Mouse (Mus musculus) mature B cell (primary cell): ENCODE measurements around the gene Gm5129.
"Not testable (repeated sequence)": the region's sequence is repeated elsewhere in the genome, so short reads cannot be mapped to it uniquely, and the experiment has no call there.

ENCODE experiments used
- in situ Hi-C: fragments of 300-500 bp; cut with MboI; formaldehyde crosslinking; loops from 2 replicates; pipeline ENCODE4 v1.14.3; 2019

Gm5129 gene

DNA sequence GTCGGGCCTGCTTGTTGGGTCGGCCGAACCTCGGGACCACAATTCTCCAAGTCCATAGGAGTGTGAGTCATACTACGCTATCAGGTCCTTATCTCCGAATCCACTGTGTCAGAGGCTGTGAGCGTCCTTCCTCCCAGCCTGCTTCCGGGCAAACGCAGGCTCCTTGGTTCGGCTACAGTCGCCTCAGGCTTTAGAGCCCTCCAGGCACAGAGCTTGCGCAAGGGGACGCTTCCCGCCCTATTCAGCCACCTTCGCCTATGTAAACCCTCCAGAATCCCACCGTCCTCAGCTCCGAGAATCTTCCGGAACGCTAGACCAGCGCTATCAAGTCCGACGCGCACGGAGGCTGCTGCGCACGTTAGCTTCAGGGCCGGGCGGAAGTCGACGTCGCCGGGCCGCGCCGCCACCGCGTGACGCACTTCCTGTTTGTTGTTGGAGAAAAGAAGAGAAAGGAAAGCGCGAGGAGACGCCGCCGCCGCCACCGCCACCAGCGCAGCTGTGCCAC lies at the start of gene Gm5129, which contains the start of gene Dnajb6:
TSS of gene Gm5129 (minus strand) at position 380 of the 505 bp plus-strand sequence.
TSS of gene Dnajb6 (plus strand) at position 132 of the 505 bp plus-strand sequence.
- in situ Hi-C loops: no loop called here

GRCm38 (mm10) chr5:29784906-29785305 lies 49.2 kb upstream of the Gm5129 start:
- in situ Hi-C loops: not testable (repeated sequence)

DNA sequence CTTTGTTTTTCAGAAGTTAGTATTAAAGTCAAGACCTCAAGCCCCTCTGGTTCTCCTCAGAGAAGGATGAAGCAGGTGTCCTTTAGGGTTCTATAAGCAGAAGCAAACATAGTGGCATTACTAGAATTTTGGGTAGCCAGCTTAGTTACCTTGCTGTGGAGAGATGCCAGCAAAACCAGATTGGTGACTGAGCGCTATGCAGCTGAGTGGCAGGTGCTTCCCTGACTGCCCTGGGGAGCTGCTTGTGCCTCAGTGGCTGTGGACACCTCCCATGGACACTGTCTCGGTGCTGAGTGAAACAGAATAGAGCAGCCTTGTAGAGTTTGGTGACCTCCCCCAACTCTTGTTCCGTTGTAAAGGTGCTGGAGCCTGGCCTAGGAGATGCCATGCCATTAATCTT lies 46.5 kb upstream of the Gm5129 start:
- in situ Hi-C loops: no loop called here

DNA sequence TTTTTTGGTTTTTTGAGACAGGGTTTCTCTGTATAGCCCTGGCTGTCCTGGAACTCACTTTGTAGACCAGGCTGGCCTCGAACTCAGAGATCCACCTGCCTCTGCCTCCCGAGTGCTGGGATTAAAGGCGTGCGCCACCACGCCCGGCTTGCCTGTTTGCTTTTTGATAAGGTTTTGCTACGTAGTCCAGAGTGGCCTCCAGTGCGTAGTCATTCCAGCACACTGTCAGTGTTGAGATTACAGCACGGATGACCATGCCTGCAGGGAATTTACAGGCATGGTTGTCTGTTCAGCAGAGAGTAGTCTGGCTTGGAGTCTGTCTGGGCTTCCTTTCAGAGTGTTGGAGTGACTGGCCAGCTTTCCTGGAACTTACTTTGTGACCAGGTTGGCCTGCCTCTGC lies 44.0 kb upstream of the Gm5129 start:
- in situ Hi-C loops: not testable (repeated sequence)

GRCm38 (mm10) chr5:29778029-29778428 lies 42.3 kb upstream of the Gm5129 start:
- in situ Hi-C loops: no loop called here

- in situ Hi-C loops: no loop called here
Measured at GRCm38 (mm10) chr5:29775437-29775836, 39.7 kb upstream of the Gm5129 start.

GRCm38 (mm10) chr5:29773460-29774150 lies 37.9 kb upstream of the Gm5129 start:
- in situ Hi-C loops: no loop called here

GRCm38 (mm10) chr5:29772651-29773330 lies 37.1 kb upstream of the Gm5129 start:
- in situ Hi-C loops: no loop called here

DNA sequence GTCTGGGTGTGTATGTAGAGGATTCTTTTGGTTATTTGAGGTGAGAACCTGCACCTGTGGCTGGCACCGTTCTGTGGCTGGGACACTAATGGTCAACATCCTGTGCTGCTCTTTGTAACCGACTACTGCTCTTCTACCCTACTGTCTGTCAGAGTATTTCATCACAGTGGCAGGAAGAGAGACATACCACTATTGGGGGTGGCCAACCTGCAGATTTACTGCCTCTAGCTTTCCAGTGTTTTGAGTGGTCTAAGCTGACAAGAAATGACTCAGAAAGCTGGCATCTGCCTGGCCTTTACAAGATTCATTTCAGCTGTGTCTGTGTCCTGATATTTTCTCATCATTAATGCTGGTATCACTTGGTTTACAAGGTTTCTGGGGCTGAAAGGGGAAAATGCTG lies 36.3 kb upstream of the Gm5129 start:
- in situ Hi-C loops: no loop called here

DNA sequence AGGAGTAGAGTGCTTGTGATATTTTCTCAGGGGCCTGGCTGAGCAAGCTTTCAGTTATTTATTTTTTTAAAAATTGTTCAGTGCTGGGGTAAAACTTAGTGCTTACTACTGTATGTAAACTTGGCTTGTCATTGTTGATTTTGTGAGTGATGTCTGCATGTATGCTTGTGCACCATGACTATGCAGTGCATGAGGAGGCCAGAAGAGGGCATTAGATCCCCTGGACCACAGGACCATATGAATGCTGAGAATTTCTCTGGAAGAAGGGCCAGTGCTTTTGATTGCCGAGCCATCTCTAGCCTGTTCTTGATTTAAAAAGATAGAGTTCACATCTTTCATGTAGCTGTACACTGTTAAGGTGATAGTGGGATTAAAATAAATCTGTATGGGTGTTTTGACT lies 35.2 kb upstream of the Gm5129 start:
- in situ Hi-C loops: no loop called here

GRCm38 (mm10) chr5:29759318-29759717 lies 23.6 kb upstream of the Gm5129 start:
- in situ Hi-C loops: no loop called here

DNA sequence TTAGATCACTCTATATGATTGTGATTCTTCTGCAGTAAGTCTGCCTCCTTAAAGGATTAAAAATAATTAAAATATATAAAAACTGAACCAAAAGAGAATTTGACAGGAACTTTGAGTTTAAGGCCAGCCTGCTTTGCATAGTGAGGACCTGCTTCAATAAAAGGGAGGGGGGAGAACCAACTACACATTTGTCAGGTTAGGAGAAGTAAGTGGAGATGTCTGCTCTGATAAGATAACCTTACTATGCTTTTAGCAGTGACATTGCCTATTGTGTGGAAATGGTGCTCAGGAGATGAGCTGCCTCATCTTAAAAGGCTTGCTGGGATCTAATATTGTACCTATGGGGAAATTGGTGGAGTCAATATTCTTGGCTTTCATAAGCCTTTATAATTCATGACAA lies 17.2 kb upstream of the Gm5129 start:
- in situ Hi-C loops: no loop called here

GRCm38 (mm10) chr5:29751306-29751705 lies 15.6 kb upstream of the Gm5129 start:
- in situ Hi-C loops: no loop called here

GRCm38 (mm10) chr5:29747661-29748060 lies 11.9 kb upstream of the Gm5129 start:
- in situ Hi-C loops: no loop called here

DNA sequence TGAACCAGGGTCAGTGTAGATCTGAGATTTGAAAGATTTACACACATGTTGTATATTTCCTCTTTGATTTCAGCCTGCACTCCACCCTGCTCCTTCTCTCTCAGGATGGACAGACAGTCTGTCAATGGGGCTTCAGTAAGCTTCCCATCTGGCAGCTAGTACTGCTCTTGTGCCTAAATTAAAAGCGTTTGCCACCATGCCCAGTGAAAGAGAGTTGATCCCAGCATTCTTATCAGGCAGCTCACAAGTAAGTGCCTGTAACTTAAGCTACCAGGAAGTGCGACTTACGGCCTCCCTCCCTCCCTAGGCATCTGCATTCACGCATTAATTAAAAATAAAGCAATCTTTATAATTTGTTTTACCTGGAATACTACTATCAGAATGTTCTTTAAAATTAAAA lies 5.4 kb upstream of the Gm5129 start:
- in situ Hi-C loops: no loop called here

- in situ Hi-C loops: no loop called here
Measured at GRCm38 (mm10) chr5:29740651-29741050, 4.9 kb upstream of the Gm5129 start.

DNA sequence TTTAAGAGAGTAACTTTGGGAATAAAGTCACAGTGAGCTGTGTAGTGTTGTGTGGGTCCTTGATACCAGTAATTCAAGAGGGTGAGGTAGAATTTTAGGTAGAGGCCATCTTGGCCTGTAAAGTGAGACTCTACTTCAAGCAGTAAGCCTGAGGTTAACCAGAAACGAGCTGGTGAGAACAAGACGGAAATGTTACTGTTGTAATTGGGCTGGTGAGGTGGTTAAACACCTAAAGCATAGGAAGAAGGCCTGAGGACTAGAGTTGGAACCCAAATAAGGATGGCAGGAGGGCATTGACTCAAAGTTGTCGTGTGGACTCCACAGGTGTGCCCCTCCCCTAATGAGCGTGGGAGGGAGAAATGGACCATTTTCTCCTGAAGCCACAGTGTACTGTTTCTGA lies 2.3 kb upstream of the Gm5129 start:
- in situ Hi-C loops: no loop called here

DNA sequence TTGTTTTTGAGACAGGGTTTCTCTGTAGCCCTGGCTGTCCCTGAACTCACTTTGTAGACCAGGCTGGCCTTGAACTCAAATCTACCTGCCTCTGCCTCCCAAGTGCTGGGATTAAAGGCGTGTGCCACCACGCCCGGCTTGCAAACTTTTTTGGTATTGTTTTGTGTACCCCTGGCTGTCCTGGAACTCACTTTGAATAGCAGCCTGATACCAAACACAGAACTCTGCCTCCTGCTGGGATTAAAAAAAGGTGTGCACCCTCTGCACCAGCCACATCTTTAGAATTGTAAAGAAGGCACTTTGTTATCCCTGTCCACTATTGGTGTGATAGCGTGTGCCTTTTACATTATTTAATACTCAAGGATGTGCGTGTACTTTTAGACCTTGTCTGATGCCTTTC lies 1.7 kb upstream of the Gm5129 start:
- in situ Hi-C loops: no loop called here

DNA sequence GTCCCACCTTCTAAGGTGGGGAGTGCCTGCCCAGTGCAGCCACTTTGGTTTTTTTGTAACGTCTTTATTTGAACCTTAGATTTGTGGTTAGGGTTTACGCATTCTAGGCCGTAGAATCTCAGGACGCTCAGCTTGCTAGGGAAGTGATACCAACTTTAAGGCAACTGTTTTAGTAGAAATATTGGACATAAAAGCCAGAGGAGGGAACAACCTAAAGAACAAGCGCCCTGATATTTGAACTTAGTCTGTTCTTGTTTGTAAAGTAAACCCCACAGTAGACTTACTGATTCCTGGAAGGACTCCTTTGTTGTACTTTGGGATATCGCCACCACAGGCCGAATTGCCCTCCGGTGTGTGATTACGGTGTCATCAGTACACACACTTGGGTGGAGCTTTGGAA lies 1.2 kb upstream of the Gm5129 start:
- in situ Hi-C loops: no loop called here

GRCm38 (mm10) chr5:29736073-29736900 lies 551 bp upstream of the Gm5129 start:
- in situ Hi-C loops: no loop called here

- in situ Hi-C loops: no loop called here
Measured at GRCm38 (mm10) chr5:29734831-29735510, 765 bp downstream of the Gm5129 start.

- in situ Hi-C loops: not testable (repeated sequence)
Measured at GRCm38 (mm10) chr5:29726070-29726469, 9.7 kb downstream of the Gm5129 start.
